Mouse (Mus musculus) retina, adult 2 months (tissue): ENCODE measurements around the gene Khk.

Source experiments
- DNase-seq: peaks from one replicate; pipeline ENCODE4 v3.0.0-alpha.2; 2012; ENCODE audit warnings: low read depth, low spot score

Gene Khk

DNA sequence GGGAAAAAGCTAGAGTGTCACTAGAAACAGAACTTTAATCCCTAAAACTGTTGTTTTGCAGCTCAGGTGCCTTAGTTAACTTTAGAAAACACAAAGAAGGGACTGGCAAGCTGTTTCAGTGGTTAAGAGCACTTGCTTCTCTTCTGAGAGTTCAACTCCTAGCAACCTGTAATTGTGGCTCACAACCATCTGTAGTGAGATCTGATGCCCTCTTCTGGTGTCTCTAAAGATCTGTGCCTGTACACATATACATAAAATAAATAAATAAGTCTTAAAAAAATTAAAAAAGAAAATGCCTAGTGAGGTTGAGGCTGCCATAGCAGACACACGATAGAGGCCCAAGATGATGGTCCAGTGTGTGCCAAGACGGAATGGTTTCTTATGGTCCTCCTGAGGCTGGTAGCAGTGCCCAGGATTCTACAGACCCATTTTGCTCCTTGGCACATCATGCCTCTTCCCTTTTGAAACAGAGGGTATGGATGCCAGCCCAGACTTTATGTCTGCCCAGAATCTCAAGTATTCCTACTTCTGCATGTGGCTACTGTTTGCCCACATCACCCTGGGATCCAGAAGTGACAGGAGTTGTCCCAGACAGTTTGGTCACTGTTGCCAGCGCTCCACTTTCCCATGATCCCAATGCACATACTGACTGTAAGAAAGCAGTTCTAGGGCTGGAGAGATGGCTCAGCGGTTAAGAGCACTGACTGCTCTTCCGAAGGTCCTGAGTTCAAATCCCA lies 13.7 kb downstream of the Khk start:
- DNase-seq = no peak

DNA sequence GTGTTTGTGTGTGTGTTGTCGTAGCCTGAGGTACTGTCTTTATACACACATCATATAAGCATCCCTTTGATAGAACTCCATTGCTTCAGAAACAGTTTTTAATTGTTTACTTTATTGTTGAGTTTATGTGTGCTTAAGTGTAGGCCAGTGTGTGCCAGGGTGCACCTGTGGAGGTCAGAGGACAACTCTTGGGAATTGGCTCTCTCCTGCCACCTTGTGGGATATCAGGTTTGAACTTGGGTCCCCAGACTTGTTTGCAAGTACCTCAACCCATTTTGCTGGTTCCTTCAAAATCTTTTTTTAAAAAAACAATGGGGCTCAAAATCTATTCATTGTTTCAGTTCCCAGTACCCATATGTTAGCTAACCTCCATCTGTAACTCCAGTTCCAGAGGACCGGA lies 21.8 kb downstream of the Khk start:
- DNase-seq = no peak

DNA sequence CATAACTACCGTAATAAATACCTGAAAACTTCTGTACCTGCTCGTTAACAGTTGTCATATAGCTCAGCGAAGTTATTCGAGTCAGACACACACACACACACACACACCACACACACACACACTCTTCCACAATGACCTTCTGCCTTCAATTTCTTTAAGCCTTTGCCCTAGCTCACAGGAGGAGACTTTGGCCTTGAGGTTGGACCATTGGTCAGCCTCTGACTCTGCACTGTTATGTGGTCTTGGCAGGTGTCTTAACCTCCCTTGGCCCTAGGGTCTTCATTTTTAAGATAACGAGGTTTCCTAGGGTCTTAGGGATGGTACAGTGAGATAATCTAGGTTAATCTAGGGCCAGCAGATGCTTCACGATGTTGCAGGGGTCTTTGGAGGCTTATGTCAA lies 23.1 kb downstream of the Khk start:
- DNase-seq = no peak

DNA sequence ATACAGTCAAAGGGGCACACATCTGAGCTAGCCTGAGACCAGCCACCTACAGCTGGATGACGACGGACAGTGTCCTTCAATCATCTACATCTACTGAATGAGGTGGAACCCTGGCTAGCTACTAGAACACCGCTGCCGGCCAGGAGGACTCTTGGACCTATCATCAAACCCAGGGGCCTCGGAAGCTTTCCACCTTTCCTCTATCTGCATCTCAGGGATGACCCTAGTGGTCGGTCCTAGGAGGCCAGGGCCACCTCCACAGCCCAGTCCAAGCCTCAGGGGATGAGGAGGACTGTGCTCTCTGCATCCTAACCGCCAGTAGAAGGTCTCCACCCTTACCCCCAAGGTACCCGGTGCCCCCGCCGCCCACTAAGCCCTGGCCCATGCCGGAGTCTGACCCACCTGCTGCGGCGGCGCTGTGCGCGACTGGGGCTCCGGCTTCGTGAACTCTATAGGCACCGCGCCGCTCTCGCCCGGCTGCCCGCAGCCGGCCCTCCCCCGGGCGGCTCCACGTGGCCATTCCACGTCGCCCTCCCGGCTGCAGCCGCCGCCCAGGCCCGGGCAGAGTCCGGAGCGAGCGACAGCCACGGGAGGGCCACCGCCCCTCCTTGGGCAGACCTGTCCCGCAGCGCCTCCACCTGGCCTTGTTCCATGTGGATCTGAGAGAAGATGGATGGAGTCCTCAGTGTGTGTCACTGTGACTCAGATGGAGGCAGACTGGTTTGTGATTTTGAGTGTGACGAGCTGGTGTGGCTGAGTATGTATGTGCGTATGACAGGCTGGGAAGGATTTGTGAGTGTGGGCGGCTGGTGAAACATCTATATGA lies 23.9 kb downstream of the Khk start, which contains the start of gene Cgref1:
Cgref1 (minus strand) TSS at position 636 of the 826 bp plus-strand sequence.
- no peak for DNase-seq

DNA sequence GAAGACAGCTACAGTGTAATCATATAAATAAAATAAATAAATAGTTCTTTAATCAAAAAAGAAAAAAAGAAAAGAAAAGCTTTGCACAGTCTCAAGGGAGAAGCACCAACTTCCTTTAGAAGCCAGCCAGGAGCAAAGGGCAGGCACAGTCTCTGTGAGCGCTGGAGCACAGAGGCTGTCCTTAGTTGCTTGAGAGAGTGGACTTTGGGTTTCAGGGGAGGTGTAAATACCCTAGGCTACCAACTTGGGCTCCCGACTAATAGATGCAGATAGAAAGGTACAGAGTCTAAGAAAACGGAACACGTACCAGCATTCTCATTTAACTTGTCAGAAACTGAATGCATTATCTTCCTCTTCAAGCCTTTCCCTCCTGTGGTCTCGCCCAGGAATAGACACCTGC lies 27.4 kb downstream of the Khk start:
- DNase-seq = no peak

DNA sequence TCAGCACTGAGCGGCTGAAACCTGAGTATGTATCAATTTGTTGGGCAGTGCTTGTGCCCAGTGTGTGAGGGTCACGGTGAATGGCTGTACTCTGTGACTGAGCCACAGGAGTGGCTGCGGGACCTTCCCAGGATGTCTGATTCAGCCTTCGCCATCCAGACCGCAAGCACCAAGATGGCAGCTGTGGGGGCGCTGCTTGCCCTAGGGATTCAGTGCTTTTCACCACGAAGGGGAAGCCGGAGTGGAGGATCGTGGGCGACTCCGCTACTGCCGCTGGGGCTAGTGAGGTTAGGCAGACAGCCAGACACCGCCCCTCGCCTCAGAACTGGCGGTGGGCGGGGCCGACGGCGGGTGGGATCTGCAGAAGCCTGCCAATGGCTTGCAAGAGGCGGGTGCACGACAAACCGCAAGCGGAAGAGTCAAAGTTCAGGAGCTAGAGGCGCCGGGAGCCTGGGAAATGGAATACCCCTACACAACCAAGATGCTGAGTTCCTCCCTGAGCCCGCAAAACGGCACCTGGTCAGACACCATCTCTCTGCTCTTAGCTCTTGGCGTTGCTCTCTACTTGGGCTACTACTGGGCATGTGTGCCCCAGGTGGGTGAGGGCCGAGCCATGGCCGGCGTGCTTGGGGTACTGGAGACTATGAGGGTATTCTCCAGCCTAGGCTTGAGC lies 28.6 kb downstream of the Khk start:
- DNase-seq = no peak

DNA sequence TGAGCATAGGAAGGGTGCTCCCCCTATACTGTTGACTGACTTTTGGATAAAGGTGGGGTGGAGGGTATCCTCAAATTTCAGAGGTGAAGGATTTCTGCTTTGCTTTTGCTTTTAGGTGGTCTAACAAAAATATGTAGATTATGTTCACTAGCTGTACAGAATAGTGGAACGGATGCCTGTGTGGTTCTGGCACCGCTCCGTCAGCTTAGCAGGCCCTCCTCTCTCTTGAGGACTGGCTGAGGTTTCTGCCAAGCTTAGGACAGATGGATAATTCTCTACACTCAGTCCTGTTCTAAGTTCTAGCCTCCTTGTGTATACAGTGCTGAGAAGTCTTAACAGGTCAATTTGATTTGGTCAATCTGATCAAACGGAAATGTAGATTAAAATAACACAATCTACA lies 29.2 kb downstream of the Khk start:
- no peak for DNase-seq

DNA sequence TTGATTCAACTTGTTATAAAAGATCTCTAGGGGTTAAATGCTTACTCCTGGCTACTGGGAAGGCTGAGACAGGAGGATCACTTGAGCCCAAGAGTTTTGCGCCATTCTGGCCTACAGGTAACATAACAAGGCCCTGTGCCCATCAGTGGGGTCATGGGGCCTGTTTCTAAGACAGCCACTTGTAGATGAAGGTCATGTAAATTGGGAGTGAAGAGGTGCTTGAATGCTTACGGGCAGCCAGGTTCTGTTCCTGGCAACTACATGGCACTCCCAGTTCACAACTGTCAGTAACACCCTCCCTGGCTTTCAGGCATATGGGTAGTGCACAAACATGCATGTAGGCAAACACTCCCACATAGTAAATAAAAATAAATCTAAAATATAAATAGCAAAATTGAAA lies 29.7 kb downstream of the Khk start:
- no peak for DNase-seq

DNA sequence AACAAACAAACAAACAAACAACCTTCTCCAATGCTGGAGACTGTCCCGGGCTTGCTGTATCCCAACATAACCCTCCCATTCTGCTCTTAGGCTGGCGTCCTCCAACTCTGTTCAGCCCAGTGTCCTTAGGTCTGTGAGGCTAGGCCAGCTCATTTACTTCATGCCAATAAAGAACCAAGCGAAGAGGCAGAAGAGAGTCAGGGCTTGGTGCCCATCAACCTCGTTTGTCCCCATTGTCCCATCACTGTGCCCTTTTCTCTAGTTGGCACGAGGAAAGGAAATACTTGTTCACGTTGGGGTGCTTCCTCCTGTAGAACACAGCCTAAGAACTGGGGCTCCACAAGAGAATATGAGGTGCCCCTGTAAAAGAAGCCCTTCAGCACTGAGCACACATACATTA lies 30.5 kb downstream of the Khk start:
- DNase-seq = no peak

DNA sequence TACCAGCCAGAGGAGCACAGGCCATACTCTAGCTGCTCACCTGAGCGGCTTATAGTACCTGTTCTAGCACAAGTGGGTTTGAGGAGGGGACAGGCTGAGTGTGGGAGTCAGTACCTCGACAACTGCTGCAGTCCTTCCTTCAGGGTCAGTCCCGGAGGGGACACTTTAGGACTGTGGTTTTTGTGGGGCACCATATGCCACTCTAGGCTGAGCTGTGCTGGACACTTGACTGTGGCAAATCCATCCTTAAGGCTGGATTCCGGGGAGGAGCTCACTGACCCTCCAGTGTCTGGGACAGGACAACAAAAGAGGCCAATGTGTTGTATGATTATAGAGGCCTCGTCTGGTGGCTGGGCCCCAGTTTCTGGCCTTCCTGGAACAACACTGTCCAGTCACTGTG lies 31.3 kb downstream of the Khk start:
- no peak for DNase-seq

DNA sequence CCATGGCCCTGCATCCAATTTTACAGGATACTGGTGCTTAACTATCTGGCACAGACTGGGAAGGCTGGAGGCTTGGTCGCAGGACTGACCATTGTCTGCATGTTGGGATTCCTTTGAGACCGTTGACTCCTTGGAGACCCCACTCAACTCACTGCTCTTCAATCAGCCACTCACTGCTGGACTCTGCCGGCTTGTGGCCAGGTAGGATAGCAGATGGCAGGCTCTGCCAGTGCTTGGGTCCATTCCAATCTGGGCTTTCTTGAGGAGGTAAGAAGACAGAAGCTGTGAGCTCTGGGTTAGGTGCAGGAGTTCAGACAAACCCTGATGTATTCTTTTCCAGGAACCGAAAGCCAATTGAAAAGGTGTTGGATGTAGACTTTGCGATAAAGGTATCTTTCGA lies 32.8 kb downstream of the Khk start:
- DNase-seq = no peak

DNA sequence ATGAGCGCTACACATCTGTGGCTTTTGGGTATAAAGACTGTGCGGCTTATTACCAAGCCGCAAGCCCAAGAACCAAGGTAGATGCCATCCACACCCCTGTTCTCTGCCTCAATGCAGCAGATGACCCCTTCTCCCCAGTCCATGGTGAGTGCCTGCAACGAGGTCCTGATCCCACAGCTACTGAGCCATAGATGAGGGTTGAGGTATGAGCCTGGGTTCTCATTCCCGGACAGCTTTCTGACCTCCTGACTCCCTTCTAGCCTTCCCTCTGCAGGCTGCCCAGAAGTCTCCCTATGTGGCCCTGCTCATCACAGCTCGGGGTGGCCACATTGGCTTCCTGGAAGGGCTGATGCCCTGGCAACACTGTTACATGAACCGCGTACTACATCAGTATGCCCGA lies 33.3 kb downstream of the Khk start:
- no peak for DNase-seq

DNA sequence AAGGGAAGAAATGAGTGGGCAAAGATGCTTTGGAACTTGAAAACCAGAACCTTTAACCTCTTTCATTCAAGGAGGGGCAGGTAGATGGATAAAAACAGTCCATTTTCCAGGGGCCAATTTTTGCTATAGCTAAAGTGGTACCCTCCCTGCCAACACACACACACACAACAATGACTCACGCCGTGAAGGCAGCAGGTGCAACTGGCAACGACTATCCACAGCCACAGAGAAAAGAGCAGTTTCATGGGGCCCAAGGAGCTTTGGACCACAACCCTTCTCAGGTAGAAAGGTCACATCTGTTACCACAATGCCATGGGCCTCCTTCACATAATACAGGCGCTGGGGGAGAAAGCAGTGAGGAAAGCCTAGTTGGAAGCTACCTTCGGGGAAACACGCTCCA lies 34.5 kb downstream of the Khk start:
- DNase-seq = no peak

DNA sequence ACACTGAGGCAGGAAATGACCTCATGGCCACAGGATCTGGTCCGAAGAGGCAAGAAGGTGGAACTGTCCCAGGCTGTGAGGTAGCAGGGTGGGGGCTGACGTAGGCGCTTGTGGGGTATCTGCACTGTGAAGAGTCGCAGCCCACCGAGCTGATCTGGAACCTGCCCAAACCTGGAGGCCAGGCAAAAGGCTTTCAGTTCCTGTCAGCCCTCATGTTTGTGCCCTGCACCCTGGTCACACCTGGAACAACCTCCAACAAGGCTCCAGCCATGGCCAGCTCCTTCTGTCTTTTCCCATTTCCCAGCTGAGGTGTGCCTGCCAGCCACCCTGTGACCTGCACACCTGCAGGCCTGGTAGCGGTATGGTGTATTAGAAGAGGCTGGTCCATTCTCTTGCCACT lies 36.7 kb downstream of the Khk start:
- DNase-seq = no peak

DNA sequence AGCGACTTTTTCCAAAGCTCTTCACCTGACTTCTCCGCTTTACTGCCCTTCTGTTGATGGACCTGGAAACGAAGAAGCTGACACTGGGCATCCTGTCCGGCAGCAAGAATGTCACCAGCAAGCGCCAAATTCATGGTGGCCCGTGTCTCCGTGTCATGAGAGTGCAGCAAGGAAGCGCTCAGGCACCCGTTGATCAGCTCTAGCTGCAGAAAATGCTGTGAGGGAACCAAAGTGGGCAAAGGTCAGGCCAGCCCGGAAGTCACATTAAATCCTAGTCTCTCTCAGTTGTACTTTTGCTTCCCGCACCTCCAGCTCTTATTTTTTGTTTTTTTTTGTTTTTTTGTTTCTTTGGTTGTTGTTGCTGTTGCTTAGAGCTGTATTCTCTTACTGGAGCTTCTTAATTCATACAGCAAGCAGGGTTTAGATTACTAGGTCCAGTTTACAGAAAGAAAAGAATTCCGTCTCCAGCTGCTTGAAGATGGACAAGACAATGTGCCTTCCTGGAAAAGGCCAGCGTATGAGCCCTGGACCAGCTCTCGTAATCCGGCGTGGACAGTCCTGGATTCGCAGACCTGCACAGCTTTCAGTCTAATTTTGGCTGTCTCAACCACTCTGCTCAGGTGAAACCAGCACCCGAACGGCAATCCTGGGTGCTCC lies 38.1 kb downstream of the Khk start:
- DNase-seq = no peak

DNA sequence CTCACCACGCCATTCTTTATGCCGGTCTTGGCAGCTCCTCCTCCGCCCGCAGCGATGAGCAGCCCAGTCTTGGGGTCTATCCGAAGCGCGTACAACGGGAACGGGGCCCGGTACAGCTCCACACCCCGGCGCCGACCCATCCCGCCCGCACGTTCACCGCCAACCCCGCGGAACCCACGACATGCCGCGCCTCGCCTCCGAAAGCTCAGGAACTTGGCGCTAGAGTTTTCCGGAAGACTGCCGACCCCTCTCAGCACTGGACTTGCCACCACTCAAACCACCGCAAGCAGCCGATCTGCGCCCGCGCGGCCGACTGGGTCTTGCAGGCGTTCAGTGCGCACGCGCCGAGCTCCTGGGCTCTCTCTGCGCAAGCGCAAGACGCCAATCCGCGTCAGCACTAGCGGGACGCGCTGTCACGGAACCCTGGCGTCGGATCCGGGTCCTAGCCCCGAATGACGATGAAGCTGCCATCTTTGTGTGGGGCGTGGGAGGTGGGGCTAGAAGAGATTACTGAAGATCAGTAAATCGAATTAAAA lies 38.8 kb downstream of the Khk start, which contains the start of gene Preb:
Preb (minus strand) TSS at position 396 of the 536 bp plus-strand sequence.
- peak; percentile 98 for DNase-seq

DNA sequence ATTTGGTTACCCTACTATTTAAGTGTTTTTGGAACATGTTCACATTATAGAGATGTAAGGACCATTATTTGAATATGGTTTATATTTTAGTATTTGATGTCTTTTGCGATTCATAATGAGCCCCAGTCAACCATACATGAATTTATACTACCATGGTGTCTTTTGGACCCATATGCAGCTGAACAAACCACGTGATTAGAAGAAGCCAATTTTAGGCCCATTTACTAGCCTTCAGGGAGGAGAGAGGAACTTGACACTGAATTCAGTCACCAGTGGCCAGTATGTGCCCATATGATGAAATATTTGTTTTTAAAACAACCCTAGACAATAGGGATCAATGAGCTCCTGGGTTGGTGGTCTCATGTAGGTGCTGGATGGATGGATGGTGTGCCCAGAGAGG lies 39.6 kb downstream of the Khk start:
- no peak for DNase-seq

DNA sequence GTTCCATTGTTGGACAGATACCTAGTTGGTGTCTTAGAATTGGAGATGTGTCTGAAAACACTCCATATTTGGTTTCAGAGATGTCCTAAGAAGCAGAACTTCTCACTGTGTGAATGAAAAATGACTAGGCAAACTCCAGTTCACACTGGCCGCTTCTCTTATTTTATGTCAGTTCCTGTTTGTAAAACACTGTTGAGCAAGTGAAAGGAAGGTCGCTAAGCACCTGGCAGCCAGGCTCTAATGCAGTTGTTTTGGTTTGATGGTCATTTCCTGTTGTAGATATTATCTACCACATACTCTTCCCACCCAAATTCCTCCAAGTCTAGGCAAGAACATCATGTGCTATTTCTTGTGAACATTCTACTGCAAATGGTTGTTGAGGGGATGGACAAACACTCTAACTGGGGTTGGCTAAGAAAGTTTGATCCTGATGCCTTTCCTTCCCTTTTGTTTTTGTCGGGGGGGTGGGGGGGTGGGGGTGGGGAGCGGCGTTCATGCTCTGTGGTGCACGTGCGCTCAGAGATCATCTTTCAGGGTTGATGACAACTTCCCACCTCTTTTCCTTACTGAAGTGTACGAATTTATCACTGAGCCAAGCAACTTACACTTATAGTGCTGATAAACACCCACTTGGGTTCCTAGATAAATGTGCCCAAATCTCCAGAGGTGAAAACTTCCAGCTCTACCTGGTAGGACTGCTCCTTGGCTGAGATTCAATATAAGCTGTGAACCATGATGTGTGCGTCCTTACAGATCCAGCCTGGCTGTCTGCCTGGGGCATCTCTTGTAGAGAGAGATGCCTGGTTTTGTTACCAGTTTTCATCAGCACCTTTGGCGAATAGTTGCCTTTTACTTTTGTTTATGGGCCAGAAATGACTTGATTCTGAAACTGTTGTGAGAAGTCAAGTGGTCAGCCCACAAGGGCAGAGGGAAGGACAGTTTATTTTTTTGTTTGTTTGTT lies 40.6 kb downstream of the Khk start:
- DNase-seq = no peak

DNA sequence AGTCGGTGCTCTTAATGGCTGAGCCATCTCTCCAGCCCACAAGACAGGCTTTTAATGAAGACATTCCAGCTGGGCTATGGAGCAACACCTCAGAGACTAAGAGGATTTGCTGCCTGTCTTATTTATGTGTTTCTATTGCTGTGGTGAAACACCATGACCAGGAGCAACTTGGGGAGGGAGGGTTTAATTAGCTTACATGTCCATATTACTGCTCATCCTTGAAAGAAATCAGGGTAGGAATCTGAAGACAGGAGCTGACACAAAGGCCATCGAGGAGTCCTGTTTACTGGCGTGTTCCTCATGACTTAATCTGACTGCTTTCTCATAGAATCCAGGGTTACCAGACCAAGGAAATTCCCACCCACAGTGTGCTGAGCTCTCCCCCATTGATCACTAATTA lies 42.7 kb downstream of the Khk start:
- DNase-seq = no peak

DNA sequence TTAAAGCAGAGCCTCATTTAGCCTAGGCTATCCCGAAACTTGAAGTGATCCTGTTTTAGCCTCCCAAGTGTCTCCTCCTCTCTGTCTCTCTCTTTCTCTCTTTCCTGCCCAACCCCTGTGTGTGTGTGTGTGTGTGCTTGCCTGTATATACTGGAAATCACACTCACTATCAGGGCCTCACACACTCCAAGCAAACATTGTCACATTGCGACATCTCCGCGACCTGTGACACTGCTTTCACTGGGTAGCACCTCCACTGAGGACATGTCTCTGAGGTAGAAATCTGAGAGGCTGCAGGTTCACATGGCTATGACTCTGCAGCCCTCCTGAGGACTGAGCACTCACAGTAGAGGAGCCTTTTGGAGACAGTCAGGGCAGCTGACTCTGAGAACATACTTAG lies 45.0 kb downstream of the Khk start:
- no peak for DNase-seq

DNA sequence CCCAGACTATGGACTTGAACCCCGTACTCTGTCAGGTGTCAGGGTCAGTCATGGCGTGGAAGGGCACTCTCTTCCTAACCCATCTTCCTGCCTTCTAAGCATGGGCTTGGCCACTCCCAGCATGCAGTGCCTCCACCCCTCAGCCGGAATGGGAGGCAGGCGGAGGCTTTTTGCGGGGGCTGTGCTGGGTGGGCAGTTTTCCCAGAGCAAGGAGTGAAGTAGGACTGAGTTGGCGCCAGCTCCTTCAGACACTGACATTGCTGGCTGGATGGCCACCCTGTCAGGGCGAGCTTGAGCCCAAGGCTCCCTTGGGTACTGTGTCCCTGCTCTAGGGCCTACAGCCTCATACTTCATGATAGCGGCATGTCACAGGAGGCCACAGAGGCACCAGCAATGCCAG lies 47.2 kb downstream of the Khk start, which contains the start of gene Tcf23:
Tcf23 (plus strand) TSS at position 247 of the 400 bp plus-strand sequence.
- DNase-seq = no peak
